ENCODE assay signal across 21 mouse cellular contexts in the genomic region with DNA sequence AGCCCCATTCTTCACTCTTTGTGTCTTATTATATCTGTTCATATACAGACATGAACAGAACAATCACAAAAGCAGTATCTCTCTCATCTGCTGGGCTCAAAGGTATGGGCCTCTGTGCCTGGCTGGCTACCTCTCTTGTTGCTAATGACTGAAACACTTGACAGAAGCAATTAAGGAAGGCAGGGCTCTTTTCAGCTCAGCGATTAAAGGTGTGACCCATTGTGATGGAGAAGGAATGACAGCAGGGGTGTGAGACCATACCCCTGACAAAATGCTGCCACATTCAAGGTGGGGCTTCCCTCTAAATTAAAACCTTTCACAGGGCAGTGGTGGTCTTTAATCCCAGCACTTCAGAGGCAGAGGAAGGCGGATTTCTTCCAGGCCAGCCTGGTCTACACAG. TPM values are rescaled to one million over a fixed set of nuclear protein-coding genes. Genes with fewer than 3 reads are reported as not detected.
DNase-seq lines count a peak whose midpoint lies in the region; ATAC-seq and TF ChIP-seq lines count a peak whose summit lies in the region.
"Had no signal": no experiment of that assay in that cellular context is flagged by ENCODE, and none has a peak within 500 bp of the region (broad histone marks: within the 10 kb centered on the region; RNA-seq: fewer than 3 reads in every experiment).

No protein-coding gene starts in this region.

- H3K4me3 ChIP-seq in intestine, postnatal 0 days (ENCODE audit: low read depth, low read length) = no peak overlapping the region

- DNase-seq in ES-CJ7 (ENCODE audit: low read depth, low spot score) = peak; percentile 50
- DNase-seq in R1 (ENCODE audit: low read depth, low spot score) = peak; percentile 66
- no peak for DNase-seq in gastrocnemius, postnatal 25 days
- DNase-seq: adrenal gland, adult 2 months; adrenal gland, adult 8-10 months; adrenal gland, postnatal 10 days; adrenal gland, postnatal 14 days; adrenal gland, postnatal 25 days; adrenal gland, postnatal 36 days; B cell, adult 2 months; cerebellum, adult 11 months; cerebellum, adult 11-12 months; cerebellum, adult 18-20 months; cerebellum, adult 2 months; cerebellum, adult 8-10 months had no signal

- no peak for TF ChIP-seq CTCF in intestine, postnatal 0 days (IDR thresholded peaks at IDR 0.05; ENCODE audit: low read depth)

- no peaks in the 10 kb centered on the region for H3K27me3 ChIP-seq in intestine, postnatal 0 days (replicated peaks; ENCODE audit: control insufficient read depth, insufficient read depth, low read length)
- H3K27me3 ChIP-seq: CH12.LX, Patski had no signal

- 54% methylated on average over 2 of the region's 2 CpGs for WGBS in intestine, postnatal 0 days

- H3K36me3 ChIP-seq in intestine, postnatal 0 days (ENCODE audit: control insufficient read depth, insufficient read depth) = peaks cover 24% of the 10 kb centered on the region

- no peak overlapping the region for H3K4me2 ChIP-seq in intestine, postnatal 0 days (replicated peaks; ENCODE audit: low read depth)

- no peak overlapping the region for H3K27ac ChIP-seq in intestine, postnatal 0 days (ENCODE audit: low read depth, low read length)

- no peak overlapping the region for H3K9ac ChIP-seq in intestine, postnatal 0 days (ENCODE audit: low read depth, low read length)

- H3K4me1 ChIP-seq in intestine, postnatal 0 days (replicated peaks; ENCODE audit: control insufficient read depth, insufficient read depth, low read length) = no peaks in the 10 kb centered on the region

- no peaks in the 10 kb centered on the region for H3K9me3 ChIP-seq in intestine, postnatal 0 days (ENCODE audit: control insufficient read depth)
- H3K9me3 ChIP-seq: G1E had no signal

- no peak for ATAC-seq in intestine, postnatal 0 days
- ATAC-seq: activated CD4-positive, CD25-positive, alpha-beta regulatory T cell, adult 4 months; CD4-positive, CD25-positive, alpha-beta regulatory T cell, adult 4 months; Patski had no signal

RNA-seq across cellular contexts. Expression of gene Pnpla7, which starts 11.9 kb away (rescaled TPM):
- 10 to 100 TPM; 27.2 to 27.4 TPM for total RNA-seq in gastrocnemius, postnatal 25 days (2021)
- polyA plus RNA-seq in intestine, postnatal 0 days (2015; fragmentation: Nextera tagmentation; extraction: Ambion mirVana) = 16.7 and 18.9 TPM in 2 replicates

RNA-seq across cellular contexts. Expression of gene Mrpl41, which starts 12.9 kb away (rescaled TPM):
- total RNA-seq in gastrocnemius, postnatal 25 days (2021) = 10 to 100 TPM; 38.5 to 46.3 TPM
- 154 and 159 TPM in 2 replicates for polyA plus RNA-seq in intestine, postnatal 0 days (2015; fragmentation: Nextera tagmentation; extraction: Ambion mirVana)

RNA-seq across cellular contexts. Expression of gene Dph7, which starts 25.6 kb away (rescaled TPM):
- 1 to 10 TPM; 3.1 to 3.2 TPM for total RNA-seq in gastrocnemius, postnatal 25 days (2021)
- 7.2 and 8.7 TPM in 2 replicates for polyA plus RNA-seq in intestine, postnatal 0 days (2015; fragmentation: Nextera tagmentation; extraction: Ambion mirVana)

RNA-seq across cellular contexts. Expression of gene Zmynd19, which starts 38.2 kb away (rescaled TPM):
- 10 to 100 TPM; 18.3 to 20.2 TPM for total RNA-seq in gastrocnemius, postnatal 25 days (2021)
- polyA plus RNA-seq in intestine, postnatal 0 days (2015; fragmentation: Nextera tagmentation; extraction: Ambion mirVana) = 5.0 and 5.2 TPM in 2 replicates

RNA-seq across cellular contexts. Expression of gene Arrdc1, which starts 52.7 kb away (rescaled TPM):
- total RNA-seq in gastrocnemius, postnatal 25 days (2021) = 1 to 10 TPM; 2.4 to 2.5 TPM
- 66.6 and 68.4 TPM in 2 replicates for polyA plus RNA-seq in intestine, postnatal 0 days (2015; fragmentation: Nextera tagmentation; extraction: Ambion mirVana)
